Mouse (Mus musculus) ES-E14 (cell line): ENCODE results near the gene Gm10309.

Source experiments
- CHD2 ChIP-seq: IDR thresholded peaks from 2 replicates; pipeline ENCODE4 v1.6.1; 2014; ENCODE audit warnings: mild to moderate bottlenecking, low read depth, low read length, inconsistent platforms
- HCFC1 ChIP-seq: IDR thresholded peaks from 2 replicates; pipeline ENCODE4 v1.6.1; 2012; ENCODE audit warnings: low read length, inconsistent platforms, borderline replicate concordance; ENCODE audit not compliant: insufficient read depth
- MAFK ChIP-seq: IDR thresholded peaks from 2 replicates; pipeline ENCODE4 v1.6.1; 2014; ENCODE audit warnings: mild to moderate bottlenecking, low read depth, low read length, inconsistent platforms; ENCODE audit not compliant: insufficient read depth
- ZNF384 ChIP-seq: IDR thresholded peaks from 2 replicates; pipeline ENCODE4 v1.6.1; 2012; ENCODE audit warnings: low read depth, low read length, inconsistent platforms

GRCm38 (mm10) chr17:86492376-86492775 lies 12.7 kb downstream of the Gm10309 start:
- TF ChIP-seq CHD2 (no peak), HCFC1 (no peak), ZNF384 (no peak), MAFK (no peak)
